Mouse (Mus musculus) hematopoietic stem cell, adult 5-6 weeks (primary cell): Measurements from ENCODE around the gene Dpp4. TPM values are rescaled to one million over a fixed set of nuclear protein-coding genes. Genes with fewer than 3 reads are reported as not detected.

Experiments
- ATAC-seq, 2 experiments: fragments of 125-278 bp in 1 of 2; replicated peaks in 1 of 2; 2 replicates each; pipeline ENCODE4 v1.8.0; 2016 to 2017; ENCODE audit warnings: inconsistent platforms in 2 of 2, mild to moderate bottlenecking in 2 of 2, moderate number of reproducible peaks in 2 of 2, low read depth in 1 of 2, moderate TSS enrichment in 1 of 2; ENCODE audit not compliant: low FRiP score in 2 of 2, poor library complexity in 2 of 2, severe bottlenecking in 2 of 2, insufficient read depth in 1 of 2, low TSS enrichment in 1 of 2
- total RNA-seq: library from RNA; stranded (forward); fragments of 172-1452, 232-1000 nt; gene quantifications from 2 replicates; pipeline ENCODE4 v1.2.3, GENCODE M21; 2017

Dpp4 gene
- total RNA-seq, 1 experiment from 2014 or later, result 31.4 TPM

DNA sequence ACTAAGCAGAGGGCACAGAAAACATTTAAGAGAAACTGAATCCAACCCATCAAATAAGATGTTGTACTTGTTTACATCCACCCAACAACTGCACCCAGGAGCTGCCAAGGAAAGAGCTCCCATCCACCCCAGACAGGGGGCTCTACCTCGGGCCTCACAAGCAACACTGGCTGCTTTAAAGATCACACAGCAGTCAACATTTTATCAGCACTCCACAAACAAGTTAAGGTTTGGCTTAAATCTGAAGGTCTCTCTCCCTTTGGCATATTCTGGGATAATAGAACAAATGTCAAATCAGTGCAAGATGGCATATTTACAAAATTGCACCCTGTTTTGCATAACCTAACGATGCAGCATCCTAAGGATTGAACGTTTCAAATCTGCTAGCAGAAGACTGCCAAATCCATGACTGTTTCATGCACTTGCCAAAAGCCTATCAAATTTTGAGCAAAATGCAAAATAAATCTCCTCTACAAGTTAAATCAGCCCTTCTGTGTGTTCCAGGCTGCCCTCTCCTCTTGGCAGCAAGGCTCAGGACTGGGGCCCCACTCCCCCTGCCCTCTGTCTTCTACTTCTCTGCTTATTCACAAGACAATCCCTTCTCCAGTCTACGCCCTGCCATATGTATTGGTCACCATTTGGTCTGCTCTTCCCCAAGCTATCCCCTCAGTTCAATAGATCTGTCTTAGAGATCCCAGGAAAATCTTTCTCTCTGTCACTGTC lies 72.6 kb downstream of the Dpp4 start:
- no peak for ATAC-seq

DNA sequence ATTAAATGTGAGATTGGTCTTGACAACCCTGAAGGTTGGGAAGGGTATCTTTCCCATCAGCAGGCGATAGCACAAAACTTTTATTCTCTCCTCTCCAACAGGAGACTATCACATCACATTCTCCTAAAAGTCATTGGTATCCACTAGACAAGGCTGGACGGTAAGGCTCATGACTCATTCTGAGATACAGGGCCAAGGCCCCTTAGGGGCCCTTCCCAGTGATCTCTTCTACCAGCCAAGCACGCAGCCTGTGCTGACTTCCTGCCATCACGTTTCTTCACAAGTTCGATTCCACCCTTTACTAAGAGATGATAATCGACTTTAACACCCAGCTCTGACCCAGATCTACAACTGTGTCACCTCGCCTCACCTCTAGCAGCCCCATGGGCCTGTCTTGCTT lies 74.9 kb downstream of the Dpp4 start:
- ATAC-seq, result no peak

DNA sequence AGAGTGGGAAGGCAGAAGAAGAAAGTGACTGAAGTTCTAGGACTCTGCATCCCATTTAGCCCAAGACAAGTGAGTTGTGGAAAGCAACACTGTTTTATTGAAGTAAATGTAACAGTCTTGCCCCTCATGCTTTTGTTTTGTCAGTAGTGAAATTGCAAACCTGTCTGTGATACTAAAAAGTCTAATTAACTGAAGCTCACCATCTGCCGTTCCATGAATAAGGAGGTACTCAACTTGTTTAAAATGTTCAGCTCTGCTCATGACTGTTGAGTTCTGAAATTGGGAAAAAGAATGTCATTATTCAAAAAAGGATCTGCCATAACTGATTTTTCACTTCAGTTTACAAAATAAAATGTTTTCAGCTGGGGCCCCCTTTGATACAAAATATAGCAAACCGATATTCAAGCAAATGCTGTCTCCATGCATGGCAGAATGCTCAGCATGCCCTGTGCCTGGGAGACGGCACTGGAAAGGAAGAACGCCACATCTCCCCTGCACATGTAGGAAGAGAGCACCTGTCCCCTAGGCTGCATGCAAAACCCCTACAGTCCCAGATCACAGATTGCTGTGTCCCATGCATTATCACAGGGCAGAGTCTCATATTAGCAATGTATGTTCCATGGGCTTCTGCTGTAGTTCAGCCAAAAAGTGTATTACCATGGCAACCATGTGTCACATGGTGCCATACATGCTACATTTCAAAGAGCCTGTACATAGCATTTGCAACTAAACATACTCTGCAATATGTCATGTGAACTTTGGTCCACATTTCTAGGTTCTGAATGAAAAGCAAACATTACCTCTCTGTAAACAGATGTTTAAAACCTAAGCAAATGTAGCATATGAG lies 77.4 kb downstream of the Dpp4 start:
- ATAC-seq, result no peak

DNA sequence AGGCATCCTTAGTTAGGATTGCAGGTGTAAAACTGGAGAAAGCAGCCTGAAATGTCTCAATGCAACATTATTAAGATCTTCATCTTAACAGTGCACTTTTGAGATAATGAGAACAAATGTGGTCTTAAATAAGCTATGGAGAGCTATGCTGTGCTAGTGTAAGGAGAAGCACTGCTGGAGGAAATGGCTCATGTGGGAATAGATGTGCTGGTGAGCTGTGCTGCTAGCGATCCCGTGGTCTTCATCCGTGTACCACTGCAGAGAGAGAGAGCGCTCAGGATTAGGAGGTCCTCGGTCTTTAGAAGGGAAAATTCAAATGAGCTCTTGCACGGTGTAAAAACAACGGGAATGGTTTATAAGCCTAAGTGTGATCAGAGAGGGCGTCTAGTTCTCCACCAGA lies 79.6 kb downstream of the Dpp4 start:
- no peak for ATAC-seq

DNA sequence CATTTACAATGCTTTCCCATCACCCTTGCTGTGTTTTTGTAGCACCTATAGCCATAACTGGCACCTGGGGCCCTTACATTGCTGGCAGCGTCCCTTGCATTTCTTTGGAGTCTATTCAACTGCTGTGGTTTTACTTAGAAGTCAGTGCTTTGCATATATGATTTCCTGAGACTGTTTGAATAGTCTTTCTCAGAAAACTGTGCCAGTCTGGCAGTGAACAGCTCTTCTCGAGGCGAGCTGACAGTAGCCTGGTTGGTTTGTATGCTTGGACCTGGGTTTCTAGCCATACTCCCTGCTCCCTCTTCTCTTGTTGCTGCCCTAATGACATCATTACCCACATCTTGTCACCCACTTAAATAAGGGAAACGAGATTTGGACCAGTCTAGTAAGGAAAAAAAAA lies 80.1 kb downstream of the Dpp4 start:
- ATAC-seq, result peak in 1 of 2 experiments; percentile 12; a peak in 1 of 4 replicates

DNA sequence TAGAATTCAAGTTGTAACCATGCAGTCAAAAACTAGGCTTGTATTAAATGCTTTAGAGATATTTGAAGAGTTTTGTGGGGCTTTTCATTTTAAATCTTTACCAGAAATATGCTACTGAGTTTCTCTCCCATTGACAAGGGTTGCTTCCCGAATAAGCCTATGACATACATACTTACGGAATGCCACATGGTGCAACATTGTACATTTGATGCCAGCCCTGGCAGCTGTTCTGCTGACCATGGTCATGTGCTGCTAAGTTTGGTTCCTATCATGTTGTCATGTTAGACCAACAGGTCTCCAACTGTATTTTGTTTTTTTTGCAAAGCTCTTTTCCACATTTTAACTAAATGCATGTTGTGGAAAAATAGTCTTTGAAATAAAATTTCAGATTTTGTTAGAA lies 86.6 kb downstream of the Dpp4 start:
- no peak for ATAC-seq

DNA sequence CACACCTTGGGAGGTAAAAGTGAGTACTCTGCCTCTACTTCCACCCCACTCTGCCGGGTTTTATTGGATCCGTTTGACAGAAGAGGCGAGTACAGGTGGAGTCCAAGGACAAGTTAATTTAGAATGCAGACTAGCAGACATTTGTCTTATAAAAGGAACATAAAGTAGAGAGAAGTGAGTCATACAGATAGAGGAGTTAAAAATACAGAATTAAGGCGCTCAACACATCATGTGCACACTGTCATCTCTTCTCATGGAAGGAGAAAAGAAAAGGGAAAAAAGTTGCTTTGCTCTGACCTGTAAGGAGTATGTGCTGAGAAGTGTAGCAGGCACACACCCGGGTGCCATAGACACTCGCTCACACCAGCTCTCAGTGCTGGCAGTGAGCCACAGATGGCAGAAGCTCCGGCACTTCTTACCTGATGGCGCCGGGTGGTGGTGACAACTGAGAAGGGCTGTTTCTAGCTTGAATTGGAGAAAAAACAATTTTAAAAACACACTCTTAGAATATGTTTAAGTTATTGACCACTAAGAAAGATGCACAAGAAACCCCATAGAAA lies 88.9 kb downstream of the Dpp4 start:
- no peak for ATAC-seq

DNA sequence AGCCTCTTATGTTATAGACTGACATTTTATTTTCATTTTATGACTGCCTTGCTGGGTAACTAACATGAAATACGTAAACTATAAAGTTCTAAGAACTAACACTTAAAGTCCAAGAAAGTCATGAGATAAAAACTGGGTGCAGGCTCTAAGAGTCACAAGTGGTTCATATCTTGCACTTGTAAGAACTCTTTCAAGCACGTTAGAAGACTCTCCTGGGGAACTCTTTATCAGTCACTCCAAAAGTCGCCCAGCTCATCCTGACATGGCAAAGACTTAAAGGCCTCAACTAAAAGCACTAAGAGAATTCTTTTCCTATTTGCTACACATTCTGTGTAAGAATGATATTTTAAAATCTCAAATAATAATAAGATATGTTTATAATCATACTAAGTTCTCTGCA lies 92.5 kb downstream of the Dpp4 start:
- ATAC-seq, result no peak

DNA sequence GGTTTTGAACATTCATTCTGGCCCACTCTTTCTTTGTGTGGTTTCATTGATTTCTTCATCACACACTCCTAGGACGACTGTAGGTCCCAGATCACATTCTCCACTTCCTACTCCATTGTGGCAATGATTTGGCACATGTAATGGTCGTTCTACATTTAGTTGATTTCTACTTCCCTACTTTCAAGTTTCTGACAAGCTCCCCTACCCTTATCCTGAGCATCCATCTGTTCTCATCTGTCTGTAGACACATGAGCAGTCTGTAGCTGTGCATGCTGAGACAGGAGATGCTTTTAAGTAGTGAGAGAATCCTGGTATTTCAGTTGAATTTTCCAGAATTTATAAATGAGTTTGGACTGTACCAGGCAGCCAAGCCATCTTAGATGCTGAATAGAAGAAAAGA lies 95.1 kb downstream of the Dpp4 start:
- ATAC-seq, result no peak

DNA sequence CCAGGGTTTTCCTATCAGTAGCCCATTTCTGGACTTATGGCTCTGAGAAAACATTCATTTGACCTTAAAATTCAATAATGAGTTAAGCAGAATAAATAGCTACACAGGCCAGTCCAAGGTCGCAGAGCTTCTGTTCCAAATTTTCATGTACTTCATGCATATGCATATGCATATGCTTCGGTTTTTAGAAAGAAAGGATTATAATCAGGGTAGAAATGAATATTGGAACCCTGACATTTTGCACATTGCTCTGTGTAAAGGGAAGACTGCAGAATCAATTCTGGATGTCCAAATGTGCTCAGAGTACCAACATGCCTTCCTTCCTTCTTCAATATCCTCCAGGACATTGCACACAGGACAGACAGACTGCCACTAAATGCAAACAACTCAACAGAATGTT lies 104.6 kb downstream of the Dpp4 start:
- ATAC-seq, result no peak

DNA sequence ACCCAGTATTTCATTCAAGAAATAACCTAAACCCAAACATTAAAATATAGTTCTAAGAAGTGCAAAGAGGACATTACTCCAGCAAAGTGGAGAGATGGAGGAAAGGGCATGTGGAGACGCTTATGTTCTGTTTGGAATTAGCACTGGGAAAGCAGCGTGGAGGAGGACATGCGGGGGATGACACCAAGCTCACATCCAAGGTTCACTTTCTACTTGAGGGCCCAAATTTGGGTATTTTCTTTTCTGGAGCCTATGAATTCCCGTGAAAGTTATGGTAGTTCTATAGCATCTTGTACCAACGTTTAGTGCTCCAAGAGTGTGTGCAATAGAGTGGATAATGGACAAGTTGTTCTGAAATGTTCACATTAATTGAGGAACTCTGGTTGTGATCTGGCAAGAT lies 105.1 kb downstream of the Dpp4 start:
- ATAC-seq, result no peak

DNA sequence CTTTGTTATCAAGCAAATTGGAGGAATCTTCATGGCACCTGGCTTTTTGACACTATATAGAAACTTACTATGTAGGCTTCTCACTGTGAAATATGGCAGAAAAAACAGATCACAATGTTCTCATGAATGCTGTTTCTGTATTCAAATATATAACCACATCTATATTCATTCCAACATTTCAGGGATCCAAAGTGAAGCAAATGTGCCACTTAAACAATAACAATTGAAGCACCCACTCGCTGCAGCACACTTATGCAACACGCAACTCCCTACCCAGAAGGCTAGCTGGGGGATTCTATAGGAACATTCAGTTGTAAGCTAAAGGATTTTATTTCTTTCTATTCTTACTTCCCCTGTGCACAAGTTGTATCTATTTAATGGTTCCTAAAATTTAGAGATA lies 110.3 kb downstream of the Dpp4 start:
- ATAC-seq, result no peak

DNA sequence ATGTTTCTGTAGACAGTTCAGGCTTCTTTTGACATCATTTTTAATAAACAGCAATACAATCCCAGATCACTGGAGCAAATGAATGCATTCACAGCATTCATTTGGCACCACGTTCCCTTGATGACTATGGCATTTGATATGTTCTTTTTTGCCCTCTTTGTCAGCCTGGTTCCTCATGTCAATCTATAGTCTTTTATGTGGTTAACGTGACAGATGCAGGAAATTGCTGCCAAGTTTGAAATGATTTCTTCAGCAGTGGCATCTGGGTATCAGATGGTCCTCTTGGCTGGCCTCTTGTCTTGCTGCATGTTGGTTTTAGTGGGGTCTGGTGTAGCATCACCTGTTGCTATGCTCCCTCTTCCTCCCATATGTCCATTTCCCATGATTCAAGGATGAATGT lies 118.2 kb downstream of the Dpp4 start:
- peak; percentile 42 to 67; a peak in 3 of 4 replicates for ATAC-seq

DNA sequence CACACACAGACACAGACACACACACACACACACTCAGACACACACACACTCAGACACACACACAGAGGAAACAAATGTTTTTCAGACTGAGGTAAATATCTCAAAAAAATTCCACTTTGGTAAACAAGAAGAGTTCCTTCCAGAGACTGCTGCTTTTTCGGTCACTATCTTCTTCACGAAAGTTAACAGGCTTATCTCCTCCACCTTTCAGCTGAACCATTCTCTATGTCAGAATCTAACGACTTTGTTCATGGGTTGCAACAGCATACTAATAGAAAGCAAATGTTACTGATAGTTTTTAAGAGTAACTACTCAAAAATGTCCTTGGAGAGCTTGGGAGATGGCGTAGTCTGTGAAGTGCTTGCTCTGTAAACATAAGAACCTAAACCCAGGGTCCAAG lies 124.5 kb downstream of the Dpp4 start:
- ATAC-seq, result no peak

DNA sequence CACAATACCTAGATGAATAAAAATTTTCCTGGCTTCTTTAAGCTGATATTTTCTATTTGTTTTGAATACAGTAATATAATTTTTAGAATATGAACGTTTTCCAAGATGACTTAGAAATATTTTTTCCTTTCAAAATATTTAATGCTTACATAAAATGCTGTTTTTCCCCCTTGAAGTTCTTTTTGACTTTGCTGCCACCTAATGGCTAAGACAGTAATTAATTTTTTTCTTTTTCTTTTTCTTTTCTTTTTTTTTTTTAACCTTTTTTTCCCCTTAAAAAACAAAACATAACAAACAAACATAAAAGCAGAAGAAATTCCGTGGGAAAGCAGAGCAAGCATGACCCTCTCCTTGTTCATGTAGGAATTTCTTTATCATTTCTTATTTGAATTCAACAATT lies 126.2 kb downstream of the Dpp4 start:
- no peak for ATAC-seq

DNA sequence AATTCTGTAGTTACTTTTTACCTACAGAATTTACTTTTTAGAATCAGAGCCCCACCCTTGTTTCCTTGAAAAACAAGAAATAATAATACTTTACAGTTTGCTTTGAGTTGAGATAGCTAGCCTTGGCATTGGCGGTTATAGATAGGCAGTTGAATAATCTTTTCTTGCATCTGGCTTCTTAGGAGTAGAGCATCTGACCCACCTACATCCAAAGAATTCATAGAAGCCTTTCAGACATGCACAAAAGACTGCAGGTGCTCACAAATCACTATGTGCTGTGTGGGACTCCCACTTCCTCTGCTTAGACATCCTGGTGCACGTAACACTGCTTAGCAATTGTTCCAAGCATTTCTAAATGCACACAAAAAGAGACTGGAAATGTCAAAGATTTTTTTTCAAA lies 127.0 kb downstream of the Dpp4 start:
- ATAC-seq, result no peak
